Mouse (Mus musculus) thymus, postnatal 4 days (tissue): ENCODE results near the gene Angptl2.
"Not testable (repeated sequence)": the region's sequence is repeated elsewhere in the genome, so short reads cannot be mapped to it uniquely, and the experiment has no call there.

Experiments used
- DNase-seq: peaks from one replicate; pipeline ENCODE4 v3.0.0; 2021

The Angptl2 gene

GRCm38 (mm10) chr2:33203284-33203683 is 12.6 kb upstream of the Angptl2 start:
- no peak for DNase-seq

DNA sequence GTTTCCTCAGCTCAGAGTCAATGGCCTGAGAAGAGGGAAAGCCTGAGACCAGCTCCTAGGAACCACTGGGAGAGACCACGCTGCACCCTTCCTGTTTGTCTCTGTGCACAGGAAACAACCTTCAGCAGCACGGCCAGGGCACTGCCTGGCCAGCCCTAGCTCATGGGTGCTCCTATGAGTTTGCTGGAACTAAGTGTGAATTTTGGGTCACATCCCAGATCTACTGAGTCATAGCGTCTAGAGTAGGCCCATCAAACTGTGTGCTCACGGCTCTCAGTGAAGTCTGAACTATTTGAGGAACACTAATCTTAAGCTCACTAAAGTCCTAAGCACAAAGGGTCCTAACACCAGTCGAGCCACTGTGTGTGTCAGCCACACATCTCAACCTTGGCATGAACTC is 10.9 kb upstream of the Angptl2 start:
- no peak for DNase-seq

DNA sequence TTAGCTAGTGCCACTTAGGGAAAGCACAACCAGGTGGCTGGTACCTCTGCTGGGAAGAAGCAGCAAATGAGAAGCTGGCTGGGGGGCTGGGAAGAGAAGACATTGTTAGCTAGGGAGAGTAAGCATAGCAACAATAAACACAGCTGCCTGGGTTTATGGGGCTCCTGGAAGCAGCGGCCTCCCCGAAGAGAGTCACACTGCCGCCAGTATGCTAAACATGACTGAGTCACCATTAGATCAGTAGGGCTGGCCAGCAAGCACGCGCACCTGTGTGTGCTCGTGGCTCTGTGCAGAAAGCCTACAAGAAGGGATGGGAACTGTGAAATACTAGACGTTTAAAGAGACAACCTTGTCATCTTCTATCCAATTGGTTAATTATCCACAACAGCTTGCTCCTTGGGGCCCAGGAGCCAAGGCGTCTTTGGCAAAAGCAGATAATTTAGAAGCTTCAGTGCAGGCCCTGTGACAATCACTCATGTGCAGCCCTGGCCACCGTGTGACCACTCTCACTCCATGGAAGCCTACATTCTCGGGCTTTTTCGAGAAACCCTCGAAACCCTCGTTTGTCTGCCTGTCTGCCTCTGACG is 9.8 kb upstream of the Angptl2 start:
- DNase-seq: no peak

- no peak for DNase-seq
Observed at GRCm38 (mm10) chr2:33207069-33207468, 8.8 kb upstream of the Angptl2 start.

GRCm38 (mm10) chr2:33208134-33208533 is 7.7 kb upstream of the Angptl2 start:
- DNase-seq: no peak

GRCm38 (mm10) chr2:33210841-33211240 is 5.0 kb upstream of the Angptl2 start:
- DNase-seq: no peak

GRCm38 (mm10) chr2:33211263-33211662 is 4.6 kb upstream of the Angptl2 start:
- DNase-seq: not testable (repeated sequence)

DNA sequence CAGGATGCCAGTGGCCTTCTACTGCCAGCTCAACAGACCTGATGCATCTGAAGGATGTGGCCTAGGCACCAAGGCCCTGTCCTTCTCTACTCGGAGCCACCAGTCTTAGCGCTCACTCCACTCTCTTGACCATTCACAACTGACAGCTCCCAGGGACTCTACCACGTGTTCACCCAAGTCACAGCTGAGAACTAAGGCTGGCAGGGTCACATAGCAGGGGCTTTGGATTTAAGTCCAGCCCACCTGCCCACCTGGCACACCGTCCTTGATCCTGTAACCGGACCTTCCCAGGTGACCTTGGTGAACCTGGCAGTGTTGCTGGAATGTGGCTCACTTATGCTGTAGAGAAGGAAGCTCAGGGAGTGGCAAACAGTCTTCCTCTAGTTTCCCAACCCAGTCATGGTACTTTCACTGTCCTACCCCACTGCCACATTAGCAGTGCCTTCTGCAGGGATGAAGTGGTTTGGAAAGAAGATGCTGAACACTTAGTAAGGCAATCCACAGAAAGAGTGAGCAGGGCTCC is 631 bp upstream of the Angptl2 start:
- DNase-seq: no peak

- DNase-seq: peak; percentile 60
Observed at GRCm38 (mm10) chr2:33216645-33217424, 966 bp downstream of the Angptl2 start.

GRCm38 (mm10) chr2:33217425-33217794 is 1.5 kb downstream of the Angptl2 start:
- DNase-seq: peak; percentile 58

- DNase-seq: peak; percentile 79
Observed at GRCm38 (mm10) chr2:33218903-33219625, 3.2 kb downstream of the Angptl2 start.

GRCm38 (mm10) chr2:33219637-33220036 is 3.8 kb downstream of the Angptl2 start:
- DNase-seq: no peak

DNA sequence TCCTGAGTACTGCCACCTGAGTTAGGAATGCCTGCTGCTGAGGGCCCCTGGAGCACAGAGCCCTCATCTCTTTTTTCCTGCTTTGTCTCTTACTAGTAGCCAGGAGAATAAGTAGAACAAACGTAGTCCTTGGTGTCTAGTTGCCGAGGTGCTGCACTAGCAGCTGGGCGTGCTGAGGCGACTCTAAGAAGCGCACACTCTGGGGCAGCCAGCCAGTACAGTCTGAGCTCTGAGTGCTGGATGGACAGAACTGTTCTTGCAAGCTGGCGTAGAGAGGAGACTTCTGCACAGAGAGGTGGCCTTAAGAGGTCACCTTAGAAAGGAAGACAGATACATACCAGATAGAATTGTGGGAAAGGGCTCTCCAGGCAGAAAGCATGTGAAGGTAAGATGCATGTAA is 4.4 kb downstream of the Angptl2 start:
- DNase-seq: no peak

DNA sequence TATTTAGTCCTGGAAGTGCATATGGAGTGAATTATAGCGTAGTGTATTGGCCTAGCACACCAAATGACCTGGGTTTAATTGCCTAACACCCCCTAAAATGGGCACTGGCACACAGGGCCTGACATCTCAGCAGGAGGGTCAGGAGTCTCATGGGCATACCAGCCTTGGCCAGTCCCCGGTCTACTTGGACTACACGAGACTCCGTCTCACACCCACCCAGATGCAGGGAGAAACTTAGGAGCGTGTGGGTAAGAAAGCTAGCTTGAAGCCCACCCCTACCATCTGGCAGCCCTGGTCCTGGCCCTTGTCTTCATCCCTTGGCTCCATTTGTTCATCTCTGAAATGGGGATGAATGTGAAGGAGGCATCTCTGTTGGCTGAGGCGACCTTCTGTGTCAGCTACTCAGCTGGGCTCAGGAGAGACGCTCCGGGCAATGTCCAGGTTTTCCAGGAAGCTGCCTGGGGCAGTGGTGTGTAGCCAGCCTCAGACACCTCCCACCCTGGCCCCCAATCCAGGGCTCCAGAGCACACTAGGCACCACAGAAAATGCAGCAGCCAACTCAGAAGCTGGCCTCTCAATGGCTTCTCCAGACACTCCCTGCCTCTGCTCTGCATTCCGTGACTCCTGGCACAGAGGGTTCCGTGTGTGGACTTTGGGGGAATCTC is 4.9 kb downstream of the Angptl2 start:
- DNase-seq: no peak

DNA sequence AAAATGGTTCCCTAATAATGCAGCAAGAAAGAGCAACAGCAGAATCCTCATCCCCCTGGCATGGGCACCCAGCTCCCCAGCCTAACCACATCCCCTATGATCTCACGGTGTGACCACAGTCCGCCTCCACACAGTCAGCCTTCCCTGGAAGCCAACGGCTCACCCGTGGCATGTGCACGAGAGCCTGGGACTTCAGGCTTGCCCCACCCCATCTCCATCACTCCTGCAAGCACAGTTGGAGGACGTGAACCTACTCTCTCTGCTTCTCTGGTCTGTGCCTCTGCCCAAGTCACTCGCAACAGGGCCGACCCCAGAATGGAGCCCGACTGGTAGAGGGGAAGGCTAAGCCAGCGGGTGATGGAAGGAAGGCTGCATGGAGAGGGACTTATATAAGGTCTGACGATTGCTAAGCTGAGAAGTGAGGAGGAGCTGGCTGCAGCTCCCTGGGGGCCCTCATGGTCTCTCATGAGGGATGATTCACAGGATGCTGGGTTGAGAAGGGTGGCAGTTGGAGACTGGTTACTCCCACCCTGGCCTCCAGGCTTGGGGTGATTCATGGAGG is 5.6 kb downstream of the Angptl2 start:
- DNase-seq: peak; percentile 32

DNA sequence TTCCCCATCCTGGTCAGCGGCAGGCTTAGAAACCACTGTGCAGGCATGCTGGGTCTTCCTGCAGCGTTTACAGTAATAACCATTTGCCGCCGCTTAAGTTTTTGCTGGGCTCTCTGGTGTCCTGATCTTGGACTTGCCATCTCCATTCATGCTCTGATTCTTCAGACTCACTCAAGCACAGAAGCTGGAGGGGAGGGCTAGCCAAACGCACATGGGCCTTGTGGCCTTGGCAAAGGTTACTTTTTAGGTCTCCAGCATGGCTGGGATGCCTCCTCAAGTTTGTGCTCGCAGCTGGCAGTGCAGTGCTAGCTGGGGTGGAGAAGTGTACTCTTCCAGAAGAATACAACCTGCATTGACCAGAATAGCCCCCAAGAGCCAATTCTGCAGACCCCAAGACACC is 6.6 kb downstream of the Angptl2 start:
- DNase-seq: no peak

- no peak for DNase-seq
Observed at GRCm38 (mm10) chr2:33223656-33224358, 7.9 kb downstream of the Angptl2 start.

- DNase-seq: no peak
Observed at GRCm38 (mm10) chr2:33225921-33226320, 10.1 kb downstream of the Angptl2 start.

GRCm38 (mm10) chr2:33228077-33228476 is 12.2 kb downstream of the Angptl2 start:
- no peak for DNase-seq

GRCm38 (mm10) chr2:33228551-33228950 is 12.7 kb downstream of the Angptl2 start:
- no peak for DNase-seq

DNA sequence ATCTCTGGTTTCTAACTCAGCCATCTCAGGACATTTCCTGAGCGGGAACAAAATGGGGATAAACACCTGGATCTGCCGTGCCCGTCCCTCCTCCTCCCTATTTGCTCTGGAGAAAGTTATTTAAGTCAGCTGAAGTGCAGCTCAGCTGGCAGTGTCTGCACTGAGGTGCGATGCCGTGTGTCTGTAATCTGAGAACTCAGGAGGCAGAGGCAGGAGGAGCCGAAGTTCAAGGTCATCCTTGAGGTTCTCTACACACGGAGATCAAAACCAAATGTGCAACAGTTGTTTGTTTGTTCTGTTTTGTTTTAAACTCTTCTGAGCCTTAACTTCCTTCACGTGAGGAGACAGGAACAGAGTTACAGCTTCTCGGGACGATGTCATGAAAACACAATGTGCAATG is 14.8 kb downstream of the Angptl2 start:
- DNase-seq: no peak

DNA sequence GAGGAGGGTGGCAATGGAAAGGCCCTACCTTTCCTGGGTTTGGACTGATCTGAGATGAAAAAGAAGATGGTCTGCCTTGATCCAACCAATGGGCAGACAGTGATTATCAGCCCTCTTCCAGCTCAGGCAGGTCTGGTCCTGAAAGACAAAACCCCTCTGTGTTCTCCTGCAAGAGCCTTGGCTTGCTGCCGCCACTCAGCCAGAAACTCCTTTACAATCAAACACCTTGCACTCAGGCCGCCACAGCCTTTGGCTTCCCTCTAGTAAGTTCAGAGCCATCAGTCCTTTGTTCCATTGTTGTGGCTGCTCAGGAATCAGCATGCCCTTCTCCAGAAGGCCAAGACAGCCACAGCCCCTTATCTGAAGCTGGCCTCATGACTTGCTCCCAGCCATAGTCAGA is 15.9 kb downstream of the Angptl2 start:
- DNase-seq: no peak
